ENCODE assay signal across 10 mouse cellular contexts in genomic region chr2:61344556-61345131, GRCm38 (mm10).
DNase-seq lines count a peak whose midpoint lies in the region; ATAC-seq lines count a peak whose summit lies in the region.
"Had no signal": no experiment of that assay in that cellular context is flagged by ENCODE, and none has a peak within 500 bp of the region (broad histone marks: within the 10 kb centered on the region; RNA-seq: fewer than 3 reads in every experiment).

No protein-coding gene starts in this region.

- H3K9ac ChIP-seq in forebrain, embryonic 15.5 days (replicated peaks), result no peak overlapping the region
- H3K9ac ChIP-seq in forebrain, embryonic 11.5 days (ENCODE audit: low read length), result no peak overlapping the region
- H3K9ac ChIP-seq: heart, embryonic 13.5 days; limb, embryonic 13.5 days had no signal

- H3K36me3 ChIP-seq in forebrain, embryonic 15.5 days, result no peaks in the 10 kb centered on the region
- H3K36me3 ChIP-seq in forebrain, embryonic 11.5 days (ENCODE audit: control insufficient read depth, insufficient read depth, low read length), result no peaks in the 10 kb centered on the region
- H3K36me3 ChIP-seq: heart, embryonic 13.5 days; limb, embryonic 13.5 days had no signal

- no peak overlapping the region for H3K4me2 ChIP-seq in forebrain, embryonic 15.5 days (replicated peaks)
- no peak overlapping the region for H3K4me2 ChIP-seq in forebrain, embryonic 11.5 days (ENCODE audit: low read depth, low read length, severe bottlenecking)
- H3K4me2 ChIP-seq: heart, embryonic 13.5 days; limb, embryonic 13.5 days had no signal

- no peak for DNase-seq in forebrain, embryonic 11.5 days (ENCODE audit: low spot score)
- DNase-seq in frontal cortex, postnatal 14 days (ENCODE audit: low spot score in 2 of 2), result peak; percentile 8 to 9
- DNase-seq in layer of hippocampus, adult 9-10 months (ENCODE audit: low spot score), result peak; percentile 3
- DNase-seq in right cerebral cortex, postnatal 10 days (ENCODE audit: low spot score in 2 of 2), result peak; percentile 24 to 35
- DNase-seq in embryo, embryonic 9.5 days (ENCODE audit: extremely low spot score), result no peak
- no peak for DNase-seq in urinary bladder, adult 18-20 months (ENCODE audit: low spot score in 2 of 2)
- no peak for DNase-seq in cerebellum, adult 11 months

- no peak overlapping the region for H3K27ac ChIP-seq in forebrain, embryonic 15.5 days (replicated peaks)
- no peak overlapping the region for H3K27ac ChIP-seq in forebrain, embryonic 11.5 days (ENCODE audit: low read depth, low read length)
- H3K27ac ChIP-seq: heart, embryonic 13.5 days; limb, embryonic 13.5 days had no signal

- peak; percentile 76; the same call in 1 of the 2 replicates for ATAC-seq in forebrain, embryonic 15.5 days (replicated peaks)
- ATAC-seq in forebrain, embryonic 11.5 days (replicated peaks; ENCODE audit: low FRiP score), result no peak

- peaks cover 3% of the 10 kb centered on the region; the same call in 1 of the 2 replicates for H3K4me1 ChIP-seq in forebrain, embryonic 15.5 days
- H3K4me1 ChIP-seq in forebrain, embryonic 11.5 days (replicated peaks; ENCODE audit: control insufficient read depth, insufficient read depth, low read length), result no peaks in the 10 kb centered on the region

- H3K9me3 ChIP-seq in forebrain, embryonic 15.5 days, result no peaks in the 10 kb centered on the region
- no peaks in the 10 kb centered on the region for H3K9me3 ChIP-seq in forebrain, embryonic 11.5 days (ENCODE audit: control insufficient read depth, low read length)
- H3K9me3 ChIP-seq: heart, embryonic 13.5 days; limb, embryonic 13.5 days had no signal

- WGBS in forebrain, embryonic 15.5 days, result 74% methylated on average over 16 of the region's 16 CpGs
- 91% methylated on average over 16 of the region's 16 CpGs for WGBS in forebrain, embryonic 11.5 days

- H3K4me3 ChIP-seq in forebrain, embryonic 15.5 days, result no peak overlapping the region
- H3K4me3 ChIP-seq in forebrain, embryonic 11.5 days (ENCODE audit: low read depth, low read length), result no peak overlapping the region
- H3K4me3 ChIP-seq: heart, embryonic 13.5 days; limb, embryonic 13.5 days had no signal

- H3K27me3 ChIP-seq in forebrain, embryonic 15.5 days, result no peaks in the 10 kb centered on the region
- H3K27me3 ChIP-seq in forebrain, embryonic 11.5 days (ENCODE audit: control insufficient read depth, insufficient read depth, low read length), result no peaks in the 10 kb centered on the region
- H3K27me3 ChIP-seq: heart, embryonic 13.5 days; limb, embryonic 13.5 days had no signal

Comparison
In these comparisons a context has a peak if more than half of its experiments do, and no peak if none do; other contexts are left out.
1. DNase-seq: peak in frontal cortex, postnatal 14 days (2 of 2), layer of hippocampus, adult 9-10 months (single experiment) and right cerebral cortex, postnatal 10 days (2 of 2); none in forebrain, embryonic 11.5 days (single experiment), embryo, embryonic 9.5 days (single experiment), urinary bladder, adult 18-20 months (0 of 2) and cerebellum, adult 11 months (single experiment).